In the genomic region with DNA sequence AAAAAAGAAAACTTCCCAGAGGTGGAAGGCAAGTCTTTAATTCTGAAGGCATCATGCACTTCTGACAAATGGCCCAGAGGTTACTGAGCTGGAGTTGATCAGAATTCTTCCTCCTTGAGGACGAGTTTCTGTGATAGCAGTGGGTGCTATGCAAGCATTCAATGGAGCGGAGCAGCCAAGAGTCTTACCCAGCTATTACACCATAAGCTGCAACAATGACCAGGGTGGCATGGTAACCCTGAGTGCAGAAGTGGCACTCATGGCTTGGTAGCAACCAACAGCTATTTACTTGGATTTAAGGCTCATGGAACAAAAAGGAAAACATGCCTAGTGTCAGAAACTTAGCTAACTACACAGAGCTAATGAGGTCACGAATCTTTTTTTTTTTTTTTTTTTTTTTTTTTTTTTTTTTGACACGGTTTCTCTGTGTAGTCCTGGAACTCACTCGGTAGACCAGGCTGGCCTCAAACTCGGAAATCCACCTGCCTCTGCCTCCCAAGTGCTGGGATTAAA, we compare ENCODE assay signal across 27 mouse cellular contexts.
"Had no signal": no experiment of that assay in that cellular context is flagged by ENCODE, and none has a peak within 500 bp of the region (broad histone marks: within the 10 kb centered on the region; RNA-seq: fewer than 3 reads in every experiment).

No protein-coding gene starts in this region.

- H3K9ac ChIP-seq: heart, embryonic 12.5 days; hindbrain, embryonic 12.5 days; hindbrain, embryonic 14.5 days; intestine, embryonic 15.5 days; kidney, embryonic 15.5 days; limb, embryonic 12.5 days; liver, embryonic 13.5 days; liver, embryonic 15.5 days had no signal

- ATAC-seq: hindbrain, embryonic 16.5 days; intestine, embryonic 15.5 days had no signal

- H3K4me3 ChIP-seq: gastrocnemius, adult 2 months; heart, adult 2 months; heart, embryonic 12.5 days; hindbrain, embryonic 10.5 days; hindbrain, embryonic 12.5 days; intestine, embryonic 15.5 days; kidney, embryonic 15.5 days; layer of hippocampus, adult 2 months; left cerebral cortex, adult 2 months; limb, embryonic 10.5 days; limb, embryonic 12.5 days; liver, embryonic 13.5 days; liver, embryonic 15.5 days had no signal

- H3K4me2 ChIP-seq: heart, embryonic 12.5 days; hindbrain, embryonic 12.5 days; hindbrain, embryonic 14.5 days; intestine, embryonic 15.5 days; kidney, embryonic 15.5 days; limb, embryonic 12.5 days; liver, embryonic 11.5 days; liver, embryonic 13.5 days; liver, embryonic 15.5 days had no signal

- H3K27me3 ChIP-seq: heart, embryonic 12.5 days; hindbrain, embryonic 12.5 days; intestine, embryonic 15.5 days; kidney, embryonic 15.5 days; limb, embryonic 12.5 days; liver, embryonic 13.5 days; liver, embryonic 15.5 days had no signal

- H3K27ac ChIP-seq: gastrocnemius, adult 2 months; heart, adult 2 months; hindbrain, embryonic 10.5 days; hindbrain, embryonic 12.5 days; hindbrain, embryonic 14.5 days; intestine, embryonic 15.5 days; kidney, embryonic 15.5 days; kidney, postnatal 0 days; layer of hippocampus, adult 2 months; left cerebral cortex, adult 2 months; limb, embryonic 10.5 days; limb, embryonic 12.5 days; liver, embryonic 13.5 days; liver, embryonic 15.5 days had no signal

- H3K9me3 ChIP-seq: heart, embryonic 12.5 days; hindbrain, embryonic 10.5 days; hindbrain, embryonic 12.5 days; intestine, embryonic 15.5 days; kidney, embryonic 15.5 days; limb, embryonic 10.5 days; limb, embryonic 12.5 days; liver, embryonic 13.5 days; liver, embryonic 15.5 days had no signal

- DNase-seq: gastrocnemius, adult 2 months; gastrocnemius, postnatal 10 days; gastrocnemius, postnatal 36 days; heart, adult 2 months; heart, postnatal 10 days; heart, postnatal 4 days; kidney, adult 11 months; kidney, adult 2 months; kidney, adult 9 months; kidney, postnatal 25 days; kidney, postnatal 4 days; liver; liver, embryonic 13.5 days had no signal

- H3K36me3 ChIP-seq: heart, embryonic 12.5 days; hindbrain, embryonic 10.5 days; hindbrain, embryonic 12.5 days; intestine, embryonic 15.5 days; kidney, embryonic 15.5 days; limb, embryonic 10.5 days; limb, embryonic 12.5 days; liver, embryonic 13.5 days; liver, embryonic 15.5 days had no signal

- H3K4me1 ChIP-seq: heart, embryonic 12.5 days; hindbrain, embryonic 10.5 days; hindbrain, embryonic 12.5 days; intestine, embryonic 15.5 days; kidney, embryonic 15.5 days; limb, embryonic 10.5 days; limb, embryonic 12.5 days; liver, embryonic 13.5 days; liver, embryonic 15.5 days had no signal
